ENCODE assay signal across 11 mouse cellular contexts in the genomic region with DNA sequence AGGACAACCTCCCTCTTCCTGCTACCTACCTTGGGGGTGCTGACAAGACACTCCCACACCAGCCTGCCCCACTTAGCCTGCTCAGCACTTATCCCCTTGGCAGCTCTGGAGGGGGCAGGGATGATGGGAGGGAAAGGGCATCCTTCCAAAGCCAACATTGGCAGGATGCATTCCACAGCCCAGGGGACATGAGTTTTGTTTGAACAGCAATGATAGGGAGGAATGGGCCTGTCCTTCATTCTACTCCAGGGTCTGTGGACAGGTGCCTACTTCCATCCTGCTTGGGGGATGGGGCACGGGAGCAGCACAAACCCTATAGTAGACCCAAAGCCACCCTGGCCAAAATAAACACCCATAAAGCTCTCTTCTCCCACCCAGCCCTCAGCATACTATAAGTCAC. TPM values are rescaled to one million over a fixed set of nuclear protein-coding genes. Genes with fewer than 3 reads are reported as not detected.
DNase-seq lines count a peak whose midpoint lies in the region; ATAC-seq lines count a peak whose summit lies in the region.
"Had no signal": no experiment of that assay in that cellular context is flagged by ENCODE, and none has a peak within 500 bp of the region (broad histone marks: within the 10 kb centered on the region; RNA-seq: fewer than 3 reads in every experiment).

No protein-coding gene starts in this region.

- peak; percentile 17 to 26 for DNase-seq in heart, adult 9 months (ENCODE audit: low spot score in 2 of 2)
- DNase-seq in heart, postnatal 25 days (ENCODE audit: low spot score): no peak
- DNase-seq in lung, postnatal 10 days: peak; percentile 57
- DNase-seq in thymus, postnatal 36 days: no peak
- no peak for DNase-seq in layer of hippocampus, adult 8-10 months (ENCODE audit: low spot score in 2 of 2)
- DNase-seq in hindbrain, embryonic 14.5 days (ENCODE audit: low spot score): no peak
- DNase-seq: forebrain, postnatal 0 days had no signal

- no peak overlapping the region for H3K9ac ChIP-seq in heart, embryonic 14.5 days (ENCODE audit: low read length)
- H3K9ac ChIP-seq in kidney, embryonic 16.5 days (replicated peaks; ENCODE audit: low read length): no peak overlapping the region
- no peak overlapping the region for H3K9ac ChIP-seq in hindbrain, embryonic 14.5 days
- H3K9ac ChIP-seq: forebrain, postnatal 0 days had no signal

- H3K27me3 ChIP-seq in heart, embryonic 14.5 days (ENCODE audit: control insufficient read depth, insufficient read depth, low read length): no peaks in the 10 kb centered on the region
- no peaks in the 10 kb centered on the region for H3K27me3 ChIP-seq in kidney, embryonic 16.5 days (ENCODE audit: insufficient read depth, low read length)
- H3K27me3 ChIP-seq in hindbrain, embryonic 14.5 days (ENCODE audit: control insufficient read depth, insufficient read depth, low read length): no peaks in the 10 kb centered on the region
- H3K27me3 ChIP-seq: CH12.LX had no signal

- no peak overlapping the region for H3K27ac ChIP-seq in heart, embryonic 14.5 days (replicated peaks in 1 of 2; ENCODE audit: control insufficient read depth in 1 of 2, insufficient read depth in 1 of 2, low read depth in 2 of 2, low read length in 2 of 2)
- peak overlapping the region; percentile 30; the same call in 1 of the 2 replicates for H3K27ac ChIP-seq in kidney, embryonic 16.5 days (ENCODE audit: low read length)
- no peak overlapping the region for H3K27ac ChIP-seq in hindbrain, embryonic 14.5 days
- H3K27ac ChIP-seq: midbrain, embryonic 10.5 days had no signal

- H3K36me3 ChIP-seq in heart, embryonic 14.5 days (ENCODE audit: control insufficient read depth, insufficient read depth, low read length): no peaks in the 10 kb centered on the region
- H3K36me3 ChIP-seq in kidney, embryonic 16.5 days (ENCODE audit: insufficient read depth, low read length): no peaks in the 10 kb centered on the region
- no peaks in the 10 kb centered on the region for H3K36me3 ChIP-seq in hindbrain, embryonic 14.5 days (replicated peaks; ENCODE audit: control insufficient read depth, insufficient read depth)

- peaks cover 4 to 10% of the 10 kb centered on the region in 2 experiments; a peak in 2 of 4 replicates for H3K4me1 ChIP-seq in heart, embryonic 14.5 days (ENCODE audit: control insufficient read depth in 2 of 2, insufficient read depth in 2 of 2, low read length in 2 of 2)
- H3K4me1 ChIP-seq in kidney, embryonic 16.5 days (ENCODE audit: insufficient read depth, low read length): peaks cover 65% of the 10 kb centered on the region
- H3K4me1 ChIP-seq in hindbrain, embryonic 14.5 days (replicated peaks; ENCODE audit: control insufficient read depth, insufficient read depth, low read length): no peaks in the 10 kb centered on the region

- 17% methylated on average over 1 of the region's 1 CpGs for WGBS in heart, embryonic 14.5 days
- WGBS in kidney, embryonic 16.5 days: 33% methylated on average over 1 of the region's 1 CpGs
- WGBS in hindbrain, embryonic 14.5 days: 79% methylated on average over 1 of the region's 1 CpGs

- intact Hi-C loops in heart, postnatal 25 days (cut with DNase I): no loop called here

- H3K4me3 ChIP-seq in heart, embryonic 14.5 days (ENCODE audit: control insufficient read depth in 1 of 2, insufficient read depth in 1 of 2, low read depth in 1 of 2, low read length in 2 of 2): no peak overlapping the region
- no peak overlapping the region for H3K4me3 ChIP-seq in kidney, embryonic 16.5 days (ENCODE audit: low read length)
- no peak overlapping the region for H3K4me3 ChIP-seq in hindbrain, embryonic 14.5 days (replicated peaks; ENCODE audit: low read length)
- H3K4me3 ChIP-seq: midbrain, embryonic 10.5 days had no signal

- peak; percentile 61 for ATAC-seq in heart, embryonic 14.5 days (ENCODE audit: insufficient number of reproducible peaks, insufficient read depth, low FRiP score, low read depth)
- ATAC-seq in kidney, embryonic 16.5 days (ENCODE audit: low FRiP score, low TSS enrichment): peak; percentile 57
- ATAC-seq in hindbrain, embryonic 14.5 days (ENCODE audit: low FRiP score): no peak
- ATAC-seq: forebrain, postnatal 0 days had no signal

- no peak overlapping the region for H3K4me2 ChIP-seq in heart, embryonic 14.5 days (ENCODE audit: low read length)
- H3K4me2 ChIP-seq in kidney, embryonic 16.5 days (replicated peaks; ENCODE audit: low read depth, low read length): no peak overlapping the region
- no peak overlapping the region for H3K4me2 ChIP-seq in hindbrain, embryonic 14.5 days (replicated peaks)

- no peaks in the 10 kb centered on the region for H3K9me3 ChIP-seq in heart, embryonic 14.5 days (ENCODE audit: control insufficient read depth, low read length)
- H3K9me3 ChIP-seq in kidney, embryonic 16.5 days (ENCODE audit: low read length): no peaks in the 10 kb centered on the region
- H3K9me3 ChIP-seq in hindbrain, embryonic 14.5 days (ENCODE audit: control insufficient read depth, low read length): no peaks in the 10 kb centered on the region
- H3K9me3 ChIP-seq: midbrain, embryonic 10.5 days had no signal

RNA-seq across cellular contexts. Expression of gene Kcnk5, which starts 16.2 kb away (rescaled TPM):
- total RNA-seq in heart, postnatal 25 days (2021): under 1 TPM; 0.55 to 0.56 TPM
- polyA plus RNA-seq in heart, embryonic 14.5 days (2014; fragmentation: Nextera tagmentation; extraction: Ambion mirVana): 1.8 and 1.9 TPM in 2 replicates
- 21.9 and 22.7 TPM in 2 replicates for polyA plus RNA-seq in kidney, embryonic 16.5 days (2015; fragmentation: Nextera tagmentation; extraction: Ambion mirVana)
- under 1 TPM; 0.33 to 0.71 (median 0.48) TPM for total RNA-seq in layer of hippocampus, adult 8-10 months (2022)
- polyA plus RNA-seq in hindbrain, embryonic 14.5 days (2014; fragmentation: Nextera tagmentation; extraction: Ambion mirVana): 0.65 and 1.2 TPM in 2 replicates

RNA-seq across cellular contexts. Expression of gene Saysd1, which starts 27.1 kb away (rescaled TPM):
- total RNA-seq in heart, postnatal 25 days (2021): 1 to 10 TPM; 2.4 to 2.7 TPM
- polyA plus RNA-seq in heart, embryonic 14.5 days (2014; fragmentation: Nextera tagmentation; extraction: Ambion mirVana): 11.8 and 12.4 TPM in 2 replicates
- polyA plus RNA-seq in kidney, embryonic 16.5 days (2015; fragmentation: Nextera tagmentation; extraction: Ambion mirVana): 13.4 and 13.6 TPM in 2 replicates
- total RNA-seq in layer of hippocampus, adult 8-10 months (2022): 1 to 10 TPM; 4.2 to 5.9 (median 4.8) TPM
- 11.1 and 14.9 TPM in 2 replicates for polyA plus RNA-seq in hindbrain, embryonic 14.5 days (2014; fragmentation: Nextera tagmentation; extraction: Ambion mirVana)

Comparison
In these comparisons a context has a peak if more than half of its experiments do, and no peak if none do; other contexts are left out.
1. DNase-seq: peak in heart, adult 9 months (2 of 2) and lung, postnatal 10 days (single experiment); none in heart, postnatal 25 days (single experiment), thymus, postnatal 36 days (0 of 2), layer of hippocampus, adult 8-10 months (0 of 2) and hindbrain, embryonic 14.5 days (single experiment).